Mouse (Mus musculus): Measurements from ENCODE around the gene Arvcf. TPM values are rescaled to one million over a fixed set of nuclear protein-coding genes. Genes with fewer than 3 reads are reported as not detected.

The Arvcf gene
- polyA plus RNA-seq (2012; rRNA removed; ENCODE audit: low replicate concordance) = 15.8 and 25.0 TPM in 2 replicates

DNA sequence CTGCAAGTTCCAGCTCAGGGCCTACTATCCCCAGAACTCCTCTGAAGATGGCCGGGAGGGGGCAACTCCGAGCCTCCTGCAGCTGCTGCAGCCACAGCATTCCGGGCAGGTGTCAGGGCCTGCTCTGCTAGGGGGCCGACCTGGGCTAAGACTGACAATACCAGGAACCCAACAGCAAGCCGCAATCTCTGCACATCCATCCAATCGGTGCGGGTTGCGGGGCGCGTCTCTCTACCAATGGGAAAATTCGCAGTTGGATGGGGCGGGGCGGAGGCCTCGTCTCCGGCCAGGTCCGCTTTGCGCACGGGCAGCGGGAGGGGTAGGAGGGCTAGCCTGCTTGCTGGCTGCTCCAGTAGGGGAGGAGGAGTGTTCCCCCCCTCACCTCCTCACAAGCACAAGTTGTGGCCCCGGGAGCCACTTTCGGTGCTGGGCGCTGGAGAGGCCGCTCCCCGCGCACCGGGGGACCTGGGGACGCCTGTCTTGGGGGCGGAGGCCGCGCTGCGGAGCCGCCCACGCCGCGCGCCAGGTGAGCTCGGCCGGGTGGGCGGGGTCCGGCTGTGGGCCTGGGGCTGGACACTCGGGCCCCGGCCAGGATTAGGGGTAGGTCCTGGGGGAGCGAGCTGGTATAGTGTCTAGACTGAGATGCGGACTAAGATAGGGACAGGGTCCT, at the start of gene Arvcf, which contains the start of gene Tango2:
Gene Arvcf (plus strand): TSS at position 252 of the 670 bp plus-strand sequence.
Gene Tango2 (minus strand): TSS at position 173 of the 670 bp plus-strand sequence.

DNA sequence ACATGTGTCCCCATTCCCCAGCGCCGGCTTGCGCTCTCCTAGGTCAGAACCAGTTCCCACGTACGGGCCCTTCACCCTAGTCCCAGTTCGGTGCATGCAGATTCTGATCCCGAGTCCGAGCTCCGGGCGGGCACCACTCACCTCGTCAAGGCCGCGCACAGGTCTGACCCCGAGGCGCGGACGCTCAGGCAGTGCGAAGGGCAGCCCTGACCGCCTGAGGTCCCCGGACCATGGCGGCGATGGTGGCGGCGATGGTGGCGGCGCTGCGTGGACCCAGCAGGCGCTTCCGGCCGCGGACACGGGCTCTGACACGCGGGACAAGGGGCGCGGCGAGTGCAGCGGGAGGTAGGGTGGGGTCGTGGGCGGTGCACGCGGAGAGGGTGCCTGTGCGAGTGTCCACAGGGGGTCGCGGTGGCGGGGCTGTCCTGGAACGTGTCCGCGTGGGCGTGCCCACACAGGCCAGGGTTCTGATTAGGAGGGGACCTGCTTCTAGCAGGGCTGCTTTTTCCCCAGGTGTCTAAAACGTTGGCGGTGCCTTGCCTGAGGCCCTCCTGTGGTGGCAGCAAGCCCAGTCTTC, 78.3 kb downstream of the Arvcf start, which contains the start of gene Txnrd2:
Gene Txnrd2 (plus strand): TSS at position 170 of the 577 bp plus-strand sequence.

DNA sequence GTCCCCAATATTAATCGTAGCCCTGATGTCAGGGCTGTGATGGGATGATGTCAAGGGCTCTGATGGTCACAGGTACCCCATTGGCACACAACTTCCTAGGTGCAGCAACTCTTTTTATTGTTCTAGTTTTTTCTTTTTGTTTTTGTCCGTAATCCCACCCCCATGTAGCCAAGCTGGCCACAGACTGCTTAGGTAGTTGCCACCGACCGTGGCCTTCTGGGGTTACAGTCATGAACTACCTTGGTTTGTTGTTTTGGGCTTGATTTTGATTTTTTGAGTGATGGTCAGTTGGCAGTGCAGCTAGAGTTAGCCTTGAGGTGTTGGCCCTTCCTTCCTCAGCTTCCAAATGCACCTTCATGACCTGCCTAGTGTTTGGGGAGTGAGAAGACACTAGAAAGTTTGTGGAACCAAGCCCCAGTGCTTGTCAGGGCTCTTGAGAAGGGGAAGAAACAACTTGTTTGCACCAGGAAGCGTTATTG, 78.9 kb downstream of the Arvcf start, which contains the start of gene Comt:
Gene Comt (minus strand): TSS at position 51 of the 479 bp plus-strand sequence.

Other genes starting within 250 kb of the Arvcf start
- gene Rtn4r, start 220.5 kb upstream of the Arvcf start, polyA plus RNA-seq (2012; rRNA removed; ENCODE audit: low replicate concordance) = 1.0 and 6.5 TPM in 2 replicates
- gene Ccdc188, start 130.3 kb upstream of the Arvcf start, polyA plus RNA-seq (2012; rRNA removed; ENCODE audit: low replicate concordance) = not detected in 2 replicates
- 43.9 and 80.8 TPM in 2 replicates for gene Zdhhc8, start 113.0 kb upstream of the Arvcf start, polyA plus RNA-seq (2012; rRNA removed; ENCODE audit: low replicate concordance)
- 54.7 and 82.4 TPM in 2 replicates for gene Trmt2a, start 99.5 kb upstream of the Arvcf start, polyA plus RNA-seq (2012; rRNA removed; ENCODE audit: low replicate concordance)
- gene Ranbp1, start 99.5 kb upstream of the Arvcf start, polyA plus RNA-seq (2012; rRNA removed; ENCODE audit: low replicate concordance) = 27.0 and 76.4 TPM in 2 replicates
- not detected in 2 replicates for gene Gm49776, start 89.9 kb upstream of the Arvcf start, polyA plus RNA-seq (2012; rRNA removed; ENCODE audit: low replicate concordance)
- gene Dgcr8, start 58.9 kb upstream of the Arvcf start, polyA plus RNA-seq (2012; rRNA removed; ENCODE audit: low replicate concordance) = 18.0 and 38.7 TPM in 2 replicates
- gene Tango2, start 79 bp upstream of the Arvcf start, polyA plus RNA-seq (2012; rRNA removed; ENCODE audit: low replicate concordance) = 33.7 and 50.1 TPM in 2 replicates
- 25.2 and 48.2 TPM in 2 replicates for gene Txnrd2, start 78.2 kb downstream of the Arvcf start, polyA plus RNA-seq (2012; rRNA removed; ENCODE audit: low replicate concordance)
- gene Comt, start 78.7 kb downstream of the Arvcf start, polyA plus RNA-seq (2012; rRNA removed; ENCODE audit: low replicate concordance) = 612 and 1,090 TPM in 2 replicates
- 8.7 and 18.0 TPM in 2 replicates for gene Gnb1l, start 150.5 kb downstream of the Arvcf start, polyA plus RNA-seq (2012; rRNA removed; ENCODE audit: low replicate concordance)
- 2.6 and 15.8 TPM in 2 replicates for gene Rtl10, start 150.7 kb downstream of the Arvcf start, polyA plus RNA-seq (2012; rRNA removed; ENCODE audit: low replicate concordance)
- 0.42 and 4.2 TPM in 2 replicates for gene Tbx1, start 242.5 kb downstream of the Arvcf start, polyA plus RNA-seq (2012; rRNA removed; ENCODE audit: low replicate concordance)

All from subcutaneous adipose tissue, adult 2 months (tissue).